Mouse (Mus musculus) midbrain, embryonic 15.5 days (tissue): ENCODE data around the gene 4930404N11Rik. TPM values are rescaled to one million over a fixed set of nuclear protein-coding genes. Genes with fewer than 3 reads are reported as not detected.
A peak's percentile ranks its signal among the peaks of the same experiment; 100 is the strongest.

Source experiments
- ATAC-seq: fragments of 200-750 bp; cut with Nextera tagmentation; replicated peaks from 2 replicates; pipeline ENCODE4 v1.8.0; 2017; ENCODE audit warnings: moderate TSS enrichment
- H3K27ac ChIP-seq: fragments of 300-500 bp; sonication (generic); 2 replicates; pipeline ENCODE4 v1.5.1; 2015; ENCODE audit warnings: mild to moderate bottlenecking, inconsistent platforms
- H3K27me3 ChIP-seq: fragments of 300-500 bp; sonication (generic); replicated peaks from 2 replicates; pipeline ENCODE4 v1.6.1; 2015; ENCODE audit warnings: inconsistent platforms
- H3K36me3 ChIP-seq: fragments of 300-500 bp; sonication (generic); replicated peaks from 2 replicates; pipeline ENCODE4 v1.6.1; 2015; ENCODE audit warnings: inconsistent platforms
- H3K4me1 ChIP-seq: fragments of 300-500 bp; sonication (generic); 2 replicates; pipeline ENCODE4 v1.6.1; 2015; ENCODE audit warnings: inconsistent platforms
- H3K4me2 ChIP-seq: fragments of 300-500 bp; sonication (generic); 2 replicates; pipeline ENCODE4 v1.6.1; 2015; ENCODE audit warnings: inconsistent platforms, mild to moderate bottlenecking, moderate library complexity
- H3K4me3 ChIP-seq: fragments of 300-500 bp; sonication (generic); 2 replicates; pipeline ENCODE4 v1.5.1; 2015; ENCODE audit warnings: mild to moderate bottlenecking, inconsistent platforms
- H3K9ac ChIP-seq: fragments of 300-500 bp; sonication (generic); 2 replicates; pipeline ENCODE4 v1.6.1; 2015; ENCODE audit warnings: mild to moderate bottlenecking, inconsistent platforms
- H3K9me3 ChIP-seq: fragments of 300-500 bp; sonication (generic); 2 replicates; pipeline ENCODE4 v1.6.1; 2016; ENCODE audit warnings: inconsistent platforms
- WGBS: fragments of 180-500 bp; shearing (Covaris S2); methylation state at CpG from one replicate; pipeline ENCODE4 v1.1.7; 2015; ENCODE audit warnings: mixed read lengths; 5-methylcytosine and 5-hydroxymethylcytosine counted together
- polyA plus RNA-seq: library from polyadenylated mRNA; unstranded; fragments of >200 nt; fragmentation: Nextera tagmentation; extraction: Ambion mirVana; gene quantifications from 2 replicates; pipeline ENCODE4 v1.2.1, GENCODE M21; 2015

4930404N11Rik gene
- polyA plus RNA-seq, 1 experiment from 2014 or later, result 1.1 TPM

- H3K27ac ChIP-seq, result no peak overlapping the region
- H3K4me1 ChIP-seq, result peaks cover 44% of the 10 kb centered on the region
- H3K9me3 ChIP-seq, result no peaks in the 10 kb centered on the region
- peaks cover 3% of the 10 kb centered on the region; the same call in 1 of the 2 replicates for H3K36me3 ChIP-seq
- no peak for ATAC-seq
- H3K27me3 ChIP-seq, result 0 out of 2 replicates have a peak, but pooled peaks cover 3% of the 10 kb centered on the region
- no peak overlapping the region for H3K9ac ChIP-seq
- no peak overlapping the region for H3K4me3 ChIP-seq
- WGBS, result 77% methylated on average over 18 of the region's 18 CpGs
- no peak overlapping the region for H3K4me2 ChIP-seq
Observed at GRCm38 (mm10) chr10:81399798-81400308, 34.2 kb upstream of the 4930404N11Rik start.

GRCm38 (mm10) chr10:81399296-81399695 is 33.7 kb upstream of the 4930404N11Rik start:
- no peak overlapping the region for H3K9ac ChIP-seq
- H3K27me3 ChIP-seq, result no peaks in the 10 kb centered on the region
- no peak for ATAC-seq
- no peak overlapping the region for H3K4me2 ChIP-seq
- no peaks in the 10 kb centered on the region for H3K9me3 ChIP-seq
- 71% methylated on average over 5 of the region's 5 CpGs for WGBS
- no peak overlapping the region for H3K27ac ChIP-seq
- peaks cover 44% of the 10 kb centered on the region for H3K4me1 ChIP-seq
- H3K4me3 ChIP-seq, result no peak overlapping the region
- no peaks in the 10 kb centered on the region for H3K36me3 ChIP-seq

GRCm38 (mm10) chr10:81396749-81397148 is 31.1 kb upstream of the 4930404N11Rik start:
- Histone ChIP-seq H3K9me3 (no peaks in the 10 kb centered on the region), H3K36me3 (no peaks in the 10 kb centered on the region), H3K27me3 (no peaks in the 10 kb centered on the region), H3K9ac (no peak overlapping the region), H3K4me2 (no peak overlapping the region), H3K27ac (peak overlapping the region; percentile 3; the same call in 1 of the 2 replicates), H3K4me3 (no peak overlapping the region), H3K4me1 (peaks cover 33% of the 10 kb centered on the region)
- WGBS, result 59% methylated on average over 5 of the region's 5 CpGs
- no peak for ATAC-seq

- no peaks in the 10 kb centered on the region for H3K36me3 ChIP-seq
- H3K9me3 ChIP-seq, result no peaks in the 10 kb centered on the region
- 82% methylated on average over 4 of the region's 4 CpGs for WGBS
- H3K4me3 ChIP-seq, result no peak overlapping the region
- no peak overlapping the region for H3K4me2 ChIP-seq
- ATAC-seq, result no peak
- no peak overlapping the region for H3K27ac ChIP-seq
- H3K9ac ChIP-seq, result no peak overlapping the region; the same call in 1 of the 2 replicates
- peaks cover 25% of the 10 kb centered on the region for H3K4me1 ChIP-seq
- no peaks in the 10 kb centered on the region for H3K27me3 ChIP-seq
Observed at GRCm38 (mm10) chr10:81395865-81396264, 30.2 kb upstream of the 4930404N11Rik start.

GRCm38 (mm10) chr10:81395127-81395526 is 29.5 kb upstream of the 4930404N11Rik start:
- Histone ChIP-seq H3K9ac (no peak overlapping the region), H3K9me3 (no peaks in the 10 kb centered on the region), H3K27me3 (no peaks in the 10 kb centered on the region), H3K27ac (no peak overlapping the region), H3K4me2 (no peak overlapping the region), H3K4me3 (no peak overlapping the region), H3K36me3 (no peaks in the 10 kb centered on the region), H3K4me1 (peaks cover 20% of the 10 kb centered on the region)
- WGBS, result 17% methylated on average over 5 of the region's 5 CpGs
- no peak for ATAC-seq

GRCm38 (mm10) chr10:81393456-81394063 is 27.9 kb upstream of the 4930404N11Rik start:
- H3K9ac ChIP-seq, result no peak overlapping the region

GRCm38 (mm10) chr10:81392781-81393185 is 27.2 kb upstream of the 4930404N11Rik start, which contains the start of gene Smim24:
Gene Smim24, plus strand, starts transcription at chr10:81393051.
- Histone ChIP-seq H3K27me3 (no peaks in the 10 kb centered on the region), H3K4me2 (peak within 1 kb of the TSS; percentile 36), H3K9me3 (no peaks in the 10 kb centered on the region), H3K27ac (no peak within 1 kb of the TSS), H3K4me3 (peak within 1 kb of the TSS; percentile 15; the same call in 1 of the 2 replicates), H3K9ac (no peak within 1 kb of the TSS), H3K36me3 (peaks cover 3% of the 10 kb centered on the region; the same call in 1 of the 2 replicates), H3K4me1 (peaks cover 23% of the 10 kb centered on the region)
- 64% methylated on average over 14 of the region's 14 CpGs for WGBS
- ATAC-seq, result no peak

More at GRCm38 (mm10) chr10:81393456-81394063, 27.9 kb upstream of the 4930404N11Rik start:
- 7% methylated on average over 19 of the region's 19 CpGs for WGBS
- H3K4me3 ChIP-seq, result peak overlapping the region; percentile 15; the same call in 1 of the 2 replicates
- ATAC-seq, result no peak
- no peak overlapping the region for H3K27ac ChIP-seq
- H3K4me2 ChIP-seq, result peak overlapping the region; percentile 36
- no peaks in the 10 kb centered on the region; the same call in 1 of the 2 replicates for H3K36me3 ChIP-seq
- H3K27me3 ChIP-seq, result no peaks in the 10 kb centered on the region
- no peaks in the 10 kb centered on the region for H3K9me3 ChIP-seq
- H3K4me1 ChIP-seq, result peaks cover 23% of the 10 kb centered on the region

GRCm38 (mm10) chr10:81392270-81392669 is 26.7 kb upstream of the 4930404N11Rik start:
- WGBS, result 86% methylated on average over 6 of the region's 6 CpGs
- Histone ChIP-seq H3K9ac (no peak overlapping the region), H3K4me2 (no peak overlapping the region)

GRCm38 (mm10) chr10:81390678-81390965 is 25.0 kb upstream of the 4930404N11Rik start:
- no peak overlapping the region for H3K4me2 ChIP-seq
- no peak overlapping the region for H3K9ac ChIP-seq
- WGBS, result 93% methylated on average over 13 of the region's 13 CpGs
- H3K4me3 ChIP-seq, result no peak overlapping the region
- H3K27ac ChIP-seq, result no peak overlapping the region
- no peaks in the 10 kb centered on the region for H3K9me3 ChIP-seq
- no peak for ATAC-seq
- H3K36me3 ChIP-seq, result peaks cover 10% of the 10 kb centered on the region; the same call in 1 of the 2 replicates
- no peaks in the 10 kb centered on the region for H3K27me3 ChIP-seq
- H3K4me1 ChIP-seq, result peaks cover 20% of the 10 kb centered on the region

More at GRCm38 (mm10) chr10:81392270-81392669, 26.7 kb upstream of the 4930404N11Rik start:
- no peaks in the 10 kb centered on the region for H3K27me3 ChIP-seq
- no peak for ATAC-seq
- peaks cover 23% of the 10 kb centered on the region for H3K4me1 ChIP-seq
- no peak overlapping the region for H3K4me3 ChIP-seq
- no peaks in the 10 kb centered on the region for H3K9me3 ChIP-seq
- no peak overlapping the region for H3K27ac ChIP-seq
- peaks cover 8% of the 10 kb centered on the region; the same call in 1 of the 2 replicates for H3K36me3 ChIP-seq

- H3K27me3 ChIP-seq, result no peaks in the 10 kb centered on the region
- H3K36me3 ChIP-seq, result peaks cover 10% of the 10 kb centered on the region; the same call in 1 of the 2 replicates
- no peak overlapping the region for H3K4me3 ChIP-seq
- peaks cover 26% of the 10 kb centered on the region for H3K4me1 ChIP-seq
- no peak overlapping the region for H3K4me2 ChIP-seq
- H3K9me3 ChIP-seq, result no peaks in the 10 kb centered on the region
- WGBS, result 55% methylated on average over 23 of the region's 23 CpGs
- peak; percentile 27; the same call in 1 of the 2 replicates for ATAC-seq
- H3K27ac ChIP-seq, result no peak overlapping the region
- no peak overlapping the region for H3K9ac ChIP-seq
Observed at GRCm38 (mm10) chr10:81389801-81390677, 24.4 kb upstream of the 4930404N11Rik start.

- no peaks in the 10 kb centered on the region for H3K27me3 ChIP-seq
- peaks cover 28% of the 10 kb centered on the region for H3K4me1 ChIP-seq
- H3K4me2 ChIP-seq, result no peak overlapping the region
- H3K27ac ChIP-seq, result no peak overlapping the region
- no peaks in the 10 kb centered on the region for H3K9me3 ChIP-seq
- no peak overlapping the region for H3K4me3 ChIP-seq
- H3K9ac ChIP-seq, result no peak overlapping the region
- peaks cover 10% of the 10 kb centered on the region; the same call in 1 of the 2 replicates for H3K36me3 ChIP-seq
- 45% methylated on average over 3 of the region's 3 CpGs for WGBS
- no peak for ATAC-seq
Observed at GRCm38 (mm10) chr10:81389373-81389772, 23.8 kb upstream of the 4930404N11Rik start.

GRCm38 (mm10) chr10:81388505-81389055 is 23.0 kb upstream of the 4930404N11Rik start, which contains the start of gene Gm48552:
Gene Gm48552, plus strand, starts transcription at chr10:81389005.
- Histone ChIP-seq H3K9ac (no peak within 1 kb of the TSS), H3K9me3 (no peaks in the 10 kb centered on the region), H3K27ac (no peak within 1 kb of the TSS), H3K4me1 (peaks cover 26% of the 10 kb centered on the region), H3K4me3 (no peak within 1 kb of the TSS), H3K27me3 (no peaks in the 10 kb centered on the region), H3K4me2 (no peak within 1 kb of the TSS), H3K36me3 (peaks cover 10% of the 10 kb centered on the region; the same call in 1 of the 2 replicates)
- 82% methylated on average over 5 of the region's 5 CpGs for WGBS
- no peak for ATAC-seq
